Comparison of ENCODE assay signal across 36 mouse cellular contexts in genomic region chr13:73631837-73632236, GRCm38 (mm10). TPM values are rescaled to one million over a fixed set of nuclear protein-coding genes. Genes with fewer than 3 reads are reported as not detected.
DNase-seq lines count a peak whose midpoint lies in the region; ATAC-seq and TF ChIP-seq lines count a peak whose summit lies in the region.
"Had no signal": no experiment of that assay in that cellular context is flagged by ENCODE, and none has a peak within 500 bp of the region (broad histone marks: within the 10 kb centered on the region; RNA-seq: fewer than 3 reads in every experiment).

No protein-coding gene starts in this region.

- H3K9ac ChIP-seq in heart, adult 2 months (ENCODE audit: low read depth, low read length) = no peak overlapping the region
- H3K9ac ChIP-seq in midbrain, postnatal 0 days (replicated peaks; ENCODE audit: low read length, poor library complexity, severe bottlenecking) = no peak overlapping the region
- no peak overlapping the region for H3K9ac ChIP-seq in midbrain, embryonic 13.5 days (replicated peaks)
- H3K9ac ChIP-seq in forebrain, embryonic 12.5 days = no peak overlapping the region
- H3K9ac ChIP-seq: embryonic facial prominence, embryonic 13.5 days; forebrain, postnatal 0 days; heart, embryonic 12.5 days; heart, embryonic 15.5 days; hindbrain, embryonic 15.5 days had no signal

- TF ChIP-seq CTCF in heart, adult 2 months (IDR thresholded peaks at IDR 0.05) = peak; percentile 20; the same call in 1 of the 2 replicates
- peak; percentile 61 for TF ChIP-seq CTCF in layer of hippocampus, adult 2 months (conservative IDR thresholded peaks at IDR 0.05)
- 0 out of 2 replicates have a peak, but pooled peaks have one; percentile 11 for TF ChIP-seq CTCF in midbrain, postnatal 0 days (IDR thresholded peaks at IDR 0.05)

- H3K4me3 ChIP-seq in heart, adult 2 months = no peak overlapping the region
- no peak overlapping the region for H3K4me3 ChIP-seq in layer of hippocampus, adult 2 months
- H3K4me3 ChIP-seq in midbrain, postnatal 0 days (ENCODE audit: low read depth, low read length) = no peak overlapping the region
- no peak overlapping the region for H3K4me3 ChIP-seq in midbrain, embryonic 13.5 days (replicated peaks)
- no peak overlapping the region for H3K4me3 ChIP-seq in forebrain, embryonic 12.5 days (replicated peaks)
- H3K4me3 ChIP-seq: embryonic facial prominence, embryonic 10.5 days; embryonic facial prominence, embryonic 13.5 days; erythroblast, embryonic 14.5 days; forebrain, embryonic 10.5 days; gastrocnemius, adult 2 months; heart, embryonic 12.5 days; heart, embryonic 15.5 days; hindbrain, embryonic 15.5 days had no signal

- TF ChIP-seq POLR2A in heart, adult 2 months (IDR thresholded peaks at IDR 0.05; ENCODE audit: insufficient read depth, low read depth, low read length) = no peak

- H3K27ac ChIP-seq in heart, adult 2 months = no peak overlapping the region
- no peak overlapping the region for H3K27ac ChIP-seq in layer of hippocampus, adult 2 months
- no peak overlapping the region for H3K27ac ChIP-seq in midbrain, postnatal 0 days (ENCODE audit: low read depth, low read length)
- H3K27ac ChIP-seq in midbrain, embryonic 13.5 days = no peak overlapping the region
- no peak overlapping the region for H3K27ac ChIP-seq in forebrain, embryonic 12.5 days
- H3K27ac ChIP-seq: embryonic facial prominence, embryonic 10.5 days; embryonic facial prominence, embryonic 13.5 days; forebrain, embryonic 10.5 days; gastrocnemius, adult 2 months; heart, embryonic 15.5 days; hindbrain, embryonic 15.5 days had no signal

- no peaks in the 10 kb centered on the region for H3K9me3 ChIP-seq in midbrain, postnatal 0 days (ENCODE audit: low read length)
- no peaks in the 10 kb centered on the region for H3K9me3 ChIP-seq in midbrain, embryonic 13.5 days
- H3K9me3 ChIP-seq in forebrain, embryonic 12.5 days = no peaks in the 10 kb centered on the region
- H3K9me3 ChIP-seq: embryonic facial prominence, embryonic 10.5 days; embryonic facial prominence, embryonic 13.5 days; forebrain, embryonic 10.5 days; G1E; heart, embryonic 12.5 days; heart, embryonic 15.5 days; hindbrain, embryonic 15.5 days had no signal

- H3K36me3 ChIP-seq in heart, adult 2 months (ENCODE audit: control insufficient read depth, insufficient read depth, low read length) = no peaks in the 10 kb centered on the region
- H3K36me3 ChIP-seq in midbrain, postnatal 0 days (ENCODE audit: insufficient read depth, low read length) = peaks cover 7% of the 10 kb centered on the region; the same call in 1 of the 2 replicates
- H3K36me3 ChIP-seq in midbrain, embryonic 13.5 days = peaks cover 29% of the 10 kb centered on the region
- H3K36me3 ChIP-seq in forebrain, embryonic 12.5 days (replicated peaks) = peaks cover 18% of the 10 kb centered on the region
- H3K36me3 ChIP-seq: G1E; heart, embryonic 15.5 days had no signal

- no peak for DNase-seq in heart, adult 2 months
- DNase-seq in heart, postnatal 10 days = no peak
- no peak for DNase-seq in layer of hippocampus, adult 2 months (ENCODE audit: low spot score in 2 of 2)
- DNase-seq in layer of hippocampus, postnatal 25 days (ENCODE audit: extremely low spot score in 1 of 2, low spot score in 1 of 2) = no peak
- DNase-seq in midbrain, postnatal 0 days (ENCODE audit: low spot score) = no peak
- no peak for DNase-seq in adrenal gland, adult 2 months
- DNase-seq: adrenal gland, postnatal 14 days; B cell, adult 2 months; cerebellum, adult 11-12 months; cerebellum, adult 8-10 months; cerebellum, postnatal 10 days; cerebellum, postnatal 36 days; embryo, embryonic 11 days; forebrain, postnatal 0 days; gastrocnemius, adult 2 months; gastrocnemius, postnatal 14 days; heart, adult 11 months; heart, postnatal 14 days; heart, postnatal 4 days had no signal

- H3K79me2 ChIP-seq in heart, adult 2 months (replicated peaks; ENCODE audit: control insufficient read depth, insufficient read depth, low read length) = no peaks in the 10 kb centered on the region

- no peaks in the 10 kb centered on the region; the same call in 1 of the 2 replicates for H3K27me3 ChIP-seq in heart, adult 2 months (ENCODE audit: control insufficient read depth, insufficient read depth, low read length)
- H3K27me3 ChIP-seq in midbrain, postnatal 0 days (ENCODE audit: insufficient read depth, low read length) = no peaks in the 10 kb centered on the region
- no peaks in the 10 kb centered on the region for H3K27me3 ChIP-seq in midbrain, embryonic 13.5 days
- no peaks in the 10 kb centered on the region for H3K27me3 ChIP-seq in forebrain, embryonic 12.5 days
- H3K27me3 ChIP-seq: CH12.LX; embryonic facial prominence, embryonic 13.5 days; heart, embryonic 15.5 days; hindbrain, embryonic 15.5 days had no signal

- no peak overlapping the region for H3K4me2 ChIP-seq in midbrain, postnatal 0 days (ENCODE audit: low read depth, low read length, poor library complexity, severe bottlenecking)
- no peak overlapping the region for H3K4me2 ChIP-seq in midbrain, embryonic 13.5 days (replicated peaks)
- no peak overlapping the region for H3K4me2 ChIP-seq in forebrain, embryonic 12.5 days
- H3K4me2 ChIP-seq: embryonic facial prominence, embryonic 13.5 days; heart, embryonic 12.5 days; heart, embryonic 15.5 days; hindbrain, embryonic 15.5 days had no signal

- 85% methylated on average over 3 of the region's 3 CpGs for WGBS in heart, adult 2 months
- 96% methylated on average over 3 of the region's 3 CpGs for WGBS in midbrain, postnatal 0 days
- 95% methylated on average over 3 of the region's 3 CpGs for WGBS in midbrain, embryonic 13.5 days
- 95% methylated on average over 3 of the region's 3 CpGs for WGBS in forebrain, embryonic 12.5 days

- ATAC-seq in midbrain, postnatal 0 days (ENCODE audit: low FRiP score) = no peak
- ATAC-seq in midbrain, embryonic 13.5 days = no peak
- ATAC-seq in forebrain, embryonic 12.5 days (ENCODE audit: low FRiP score) = no peak
- ATAC-seq: activated CD4-positive, CD25-positive, alpha-beta regulatory T cell, adult 4 months; forebrain, embryonic 14.5 days; forebrain, postnatal 0 days; intestine, embryonic 16.5 days had no signal

- no peaks in the 10 kb centered on the region for H3K4me1 ChIP-seq in heart, adult 2 months (ENCODE audit: control insufficient read depth, insufficient read depth, low read length)
- no peaks in the 10 kb centered on the region for H3K4me1 ChIP-seq in midbrain, postnatal 0 days (ENCODE audit: insufficient read depth, low read length)
- peaks cover 32% of the 10 kb centered on the region for H3K4me1 ChIP-seq in midbrain, embryonic 13.5 days (replicated peaks)
- H3K4me1 ChIP-seq in forebrain, embryonic 12.5 days = peaks cover 22% of the 10 kb centered on the region

- TF ChIP-seq EP300 in heart, adult 2 months (IDR thresholded peaks at IDR 0.05; ENCODE audit: insufficient read depth, low read depth, low read length) = no peak

- intact Hi-C loops in heart, adult 2 months (cut with DNase I) = no loop called here
- intact Hi-C loops in heart, postnatal 10 days (cut with DNase I) = no loop called here

RNA-seq across cellular contexts. Expression of gene Tert, which starts 5.1 kb away (rescaled TPM):
- total RNA-seq in heart, adult 2 months (2021) = under 1 TPM in 1 of 2 experiments, not detected in 1; 0.05 TPM
- polyA plus RNA-seq in heart, adult 2 months (2012; rRNA removed) = 0.18 and 0.35 TPM in 2 replicates
- under 1 TPM; 0.12 to 0.50 TPM for total RNA-seq in heart, postnatal 10 days (2021)
- total RNA-seq in layer of hippocampus, adult 2 months (2021) = 1 to 10 TPM; 3.6 to 5.0 TPM
- total RNA-seq in layer of hippocampus, postnatal 25 days (2021) = 1 to 10 TPM; 2.6 to 2.9 TPM
- total RNA-seq in midbrain, postnatal 0 days (2014; rRNA removed) = 7.7 and 16.0 TPM in 2 replicates
- 2.3 and 2.9 TPM in 2 replicates for polyA plus RNA-seq in midbrain, postnatal 0 days (2015; fragmentation: Nextera tagmentation; extraction: Ambion mirVana)
- 5.8 and 7.1 TPM in 2 replicates for polyA plus RNA-seq in midbrain, embryonic 13.5 days (2015; fragmentation: Nextera tagmentation; extraction: Ambion mirVana)
- polyA plus RNA-seq in forebrain, embryonic 12.5 days (2016; fragmentation: Nextera tagmentation; extraction: Ambion mirVana) = 6.9 and 8.0 TPM in 2 replicates
- total RNA-seq in adrenal gland, adult 2 months (2021) = 1 to 10 TPM; 6.2 to 6.8 TPM
- 12.0 and 21.4 TPM in 2 replicates for polyA plus RNA-seq in adrenal gland, adult 2 months (2012; rRNA removed)
- polyA plus RNA-seq: erythroblast, embryonic 14.5 days; G1E had no signal

RNA-seq across cellular contexts. Expression of gene Clptm1l, which starts 28.0 kb away (rescaled TPM):
- 10 to 100 TPM; 57.4 to 68.5 TPM for total RNA-seq in heart, adult 2 months (2021)
- 81.9 and 100 TPM in 2 replicates for polyA plus RNA-seq in heart, adult 2 months (2012; rRNA removed)
- 10 to 100 TPM; 74.7 to 75.0 TPM for total RNA-seq in heart, postnatal 10 days (2021)
- total RNA-seq in layer of hippocampus, adult 2 months (2021) = 100 to 1,000 TPM; 124 to 131 TPM
- total RNA-seq in layer of hippocampus, postnatal 25 days (2021) = 100 to 1,000 TPM; 130 to 140 TPM
- total RNA-seq in midbrain, postnatal 0 days (2014; rRNA removed) = 136 and 152 TPM in 2 replicates
- 126 and 130 TPM in 2 replicates for polyA plus RNA-seq in midbrain, postnatal 0 days (2015; fragmentation: Nextera tagmentation; extraction: Ambion mirVana)
- polyA plus RNA-seq in midbrain, embryonic 13.5 days (2015; fragmentation: Nextera tagmentation; extraction: Ambion mirVana) = 111 and 130 TPM in 2 replicates
- polyA plus RNA-seq in forebrain, embryonic 12.5 days (2016; fragmentation: Nextera tagmentation; extraction: Ambion mirVana) = 103 and 108 TPM in 2 replicates
- total RNA-seq in adrenal gland, adult 2 months (2021) = 100 to 1,000 TPM; 161 to 166 TPM
- polyA plus RNA-seq in adrenal gland, adult 2 months (2012; rRNA removed) = 118 and 141 TPM in 2 replicates

RNA-seq across cellular contexts. Expression of gene Slc6a18, which starts 46.0 kb away (rescaled TPM):
- total RNA-seq in heart, adult 2 months (2021) = not detected
- not detected in 2 replicates for polyA plus RNA-seq in heart, adult 2 months (2012; rRNA removed)
- total RNA-seq in heart, postnatal 10 days (2021) = not detected
- total RNA-seq in layer of hippocampus, adult 2 months (2021) = not detected
- total RNA-seq in layer of hippocampus, postnatal 25 days (2021) = not detected
- not detected in 2 replicates for total RNA-seq in midbrain, postnatal 0 days (2014; rRNA removed)
- not detected in 2 replicates for polyA plus RNA-seq in midbrain, postnatal 0 days (2015; fragmentation: Nextera tagmentation; extraction: Ambion mirVana)
- polyA plus RNA-seq in midbrain, embryonic 13.5 days (2015; fragmentation: Nextera tagmentation; extraction: Ambion mirVana) = not detected in 2 replicates
- not detected in 2 replicates for polyA plus RNA-seq in forebrain, embryonic 12.5 days (2016; fragmentation: Nextera tagmentation; extraction: Ambion mirVana)
- not detected for total RNA-seq in adrenal gland, adult 2 months (2021)
- not detected in 2 replicates for polyA plus RNA-seq in adrenal gland, adult 2 months (2012; rRNA removed)
- total RNA-seq: adrenal gland, postnatal 14 days; CH12.LX; forebrain, postnatal 0 days; gastrocnemius, adult 2 months; heart, postnatal 14 days; heart, postnatal 4 days had no signal
- polyA plus RNA-seq: activated CD4-positive, CD25-positive, alpha-beta regulatory T cell, adult 4 months; brain, embryonic 14.5 days; embryonic facial prominence, embryonic 10.5 days; embryonic facial prominence, embryonic 13.5 days; erythroblast, embryonic 14.5 days; forebrain, embryonic 10.5 days; forebrain, embryonic 14.5 days; forebrain, postnatal 0 days; frontal cortex, adult 2 months; G1E; heart, embryonic 12.5 days; heart, embryonic 15.5 days; hindbrain, embryonic 11.5 days; hindbrain, embryonic 15.5 days; intestine, embryonic 16.5 days had no signal

Comparison
In these comparisons a context has a peak if more than half of its experiments do, and no peak if none do; other contexts are left out.
1. CTCF ChIP-seq: peak in every context shown above with its lines; median percentile 61 in layer of hippocampus, adult 2 months; 20 in heart, adult 2 months; 11 in midbrain, postnatal 0 days.